Mouse (Mus musculus) neural tube, embryonic 11.5 days (tissue): ENCODE data around the gene Trip13. TPM values are rescaled to one million over a fixed set of nuclear protein-coding genes. Genes with fewer than 3 reads are reported as not detected.

ENCODE experiments used
- ATAC-seq: fragments of 200-750 bp; cut with Nextera tagmentation; 2 replicates; pipeline ENCODE4 v1.8.0; 2017; ENCODE audit warnings: moderate number of reproducible peaks, mild to moderate bottlenecking, moderate TSS enrichment, moderate library complexity; ENCODE audit not compliant: insufficient read depth, low FRiP score, low TSS enrichment
- DNase-seq: peaks from one replicate; pipeline ENCODE4 v3.0.0-alpha.2; 2015; ENCODE audit warnings: low spot score
- H3K27ac ChIP-seq: fragments of 300-500 bp; sonication (generic); 2 replicates; pipeline ENCODE4 v1.5.1; 2014; ENCODE audit warnings: low read depth, mild to moderate bottlenecking, low read length
- H3K27me3 ChIP-seq: fragments of 300-500 bp; sonication (generic); 2 replicates; pipeline ENCODE4 v1.6.1; 2014; ENCODE audit warnings: mild to moderate bottlenecking, low read length, mixed read lengths; ENCODE audit not compliant: control insufficient read depth, insufficient read depth
- H3K36me3 ChIP-seq: fragments of 300-500 bp; sonication (generic); 2 replicates; pipeline ENCODE4 v1.6.1; 2014; ENCODE audit warnings: mild to moderate bottlenecking, low read length, moderate library complexity, mixed read lengths; ENCODE audit not compliant: control insufficient read depth, insufficient read depth
- H3K4me1 ChIP-seq: fragments of 300-500 bp; sonication (generic); 2 replicates; pipeline ENCODE4 v1.6.1; 2014; ENCODE audit warnings: low read length, mixed read lengths; ENCODE audit not compliant: control insufficient read depth, insufficient read depth
- H3K4me2 ChIP-seq: fragments of 300-500 bp; sonication (generic); 2 replicates; pipeline ENCODE4 v1.6.1; 2014; ENCODE audit warnings: low read depth, mild to moderate bottlenecking, moderate library complexity
- H3K4me3 ChIP-seq: fragments of 300-500 bp; sonication (generic); 2 replicates; pipeline ENCODE4 v1.5.1; 2014; ENCODE audit warnings: low read depth, low read length
- H3K9ac ChIP-seq: fragments of 300-500 bp; sonication (generic); 2 replicates; pipeline ENCODE4 v1.6.1; 2014; ENCODE audit warnings: mild to moderate bottlenecking, low read length
- H3K9me3 ChIP-seq: fragments of 300-500 bp; sonication (generic); 2 replicates; pipeline ENCODE4 v1.6.1; 2016; ENCODE audit warnings: low read length; ENCODE audit not compliant: control insufficient read depth
- WGBS: fragments of 180-500 bp; shearing (Covaris S2); extraction: QIAGEN DNeasy Blood & Tissue Kit; methylation state at CpG from one replicate; pipeline ENCODE4 v1.1.7; 2014; 5-methylcytosine and 5-hydroxymethylcytosine counted together
- microRNA-seq: library from miRNA; unstranded; fragments of <30 nt; microRNA quantifications from one replicate; pipeline ENCODE4, GENCODE M21; 2016
- polyA plus RNA-seq: library from polyadenylated mRNA; unstranded; fragments of >200 nt; fragmentation: Nextera tagmentation; extraction: Ambion mirVana; gene quantifications from 2 replicates; pipeline ENCODE4 v1.2.1, GENCODE M21; 2014

Gene Trip13
- polyA plus RNA-seq, 1 experiment from 2014 or later = 47.5 TPM

- Histone ChIP-seq H3K27ac (no peak overlapping the region), H3K27me3 (no peaks in the 10 kb centered on the region), H3K36me3 (no peaks in the 10 kb centered on the region), H3K9me3 (no peaks in the 10 kb centered on the region), H3K4me3 (no peak overlapping the region), H3K4me1 (no peaks in the 10 kb centered on the region), H3K4me2 (no peak overlapping the region), H3K9ac (no peak overlapping the region)
- 89% methylated on average over 2 of the region's 2 CpGs for WGBS
- ATAC-seq (no peak), DNase-seq (no peak)
Observed at GRCm38 (mm10) chr13:73872159-73872558, 65.4 kb downstream of the Trip13 start.

Small RNA genes lying within 50 kb of the gene (microRNA-seq; reads per million reads assigned to microRNA genes)
- gene Gm25197 = not detected

Other genes with a start within 250 kb of the Trip13 start
- 0.28 and 0.52 TPM in 2 replicates for gene Slc6a19, start 232.9 kb downstream of the Trip13 start, polyA plus RNA-seq
- gene Slc12a7, start 204.7 kb downstream of the Trip13 start, polyA plus RNA-seq = 41.4 and 44.8 TPM in 2 replicates
- gene Nkd2, start 90.2 kb downstream of the Trip13 start, polyA plus RNA-seq = 20.0 and 21.5 TPM in 2 replicates
- 77.6 and 80.3 TPM in 2 replicates for gene Brd9, start within 50 bp of the Trip13 start, polyA plus RNA-seq
- gene Zdhhc11, start 26.1 kb upstream of the Trip13 start, polyA plus RNA-seq = not detected in 2 replicates
- 3.6 and 5.3 TPM in 2 replicates for gene Tppp, start 71.6 kb upstream of the Trip13 start, polyA plus RNA-seq
- gene Cep72, start 124.5 kb upstream of the Trip13 start, polyA plus RNA-seq = 19.7 and 21.5 TPM in 2 replicates
- gene Slc9a3, start 183.7 kb upstream of the Trip13 start, polyA plus RNA-seq = not detected in 2 replicates